Mouse (Mus musculus) liver, embryonic 11.5 days (tissue): ENCODE measurements around the gene Gatad2a. TPM values are rescaled to one million over a fixed set of nuclear protein-coding genes. Genes with fewer than 3 reads are reported as not detected.

Experiments
- ATAC-seq: fragments of 200-750 bp; cut with Nextera tagmentation; replicated peaks from 2 replicates; pipeline ENCODE4 v1.8.0; 2017; ENCODE audit warnings: moderate number of reproducible peaks, mild to moderate bottlenecking, moderate TSS enrichment, moderate library complexity; ENCODE audit not compliant: low FRiP score
- DNase-seq: peaks from one replicate; pipeline ENCODE4 v3.0.0-alpha.2; 2017; ENCODE audit warnings: low spot score
- H3K27ac ChIP-seq: fragments of 300-500 bp; sonication (generic); 2 replicates; pipeline ENCODE4 v1.5.1; 2014; ENCODE audit warnings: mild to moderate bottlenecking, low read depth, low read length, control low read depth
- H3K27me3 ChIP-seq: fragments of 300-500 bp; sonication (generic); replicated peaks from 2 replicates; pipeline ENCODE4 v1.6.1; 2014; ENCODE audit warnings: low read length, mixed read lengths; ENCODE audit not compliant: control insufficient read depth, insufficient read depth
- H3K36me3 ChIP-seq: fragments of 300-500 bp; sonication (generic); 2 replicates; pipeline ENCODE4 v1.6.1; 2014; ENCODE audit warnings: mild to moderate bottlenecking, low read length, moderate library complexity, mixed read lengths; ENCODE audit not compliant: control insufficient read depth, insufficient read depth
- H3K4me1 ChIP-seq: fragments of 300-500 bp; sonication (generic); replicated peaks from 2 replicates; pipeline ENCODE4 v1.6.1; 2014; ENCODE audit warnings: low read length, mixed read lengths; ENCODE audit not compliant: control insufficient read depth, insufficient read depth
- H3K4me2 ChIP-seq: fragments of 300-500 bp; sonication (generic); 2 replicates; pipeline ENCODE4 v1.6.1; 2014; ENCODE audit warnings: mild to moderate bottlenecking, control low read depth, moderate library complexity
- H3K4me3 ChIP-seq: fragments of 300-500 bp; sonication (generic); 2 replicates; pipeline ENCODE4 v1.5.1; 2014; ENCODE audit warnings: low read depth, low read length, control low read depth
- H3K9ac ChIP-seq: fragments of 300-500 bp; sonication (generic); 2 replicates; pipeline ENCODE4 v1.6.1; 2014; ENCODE audit warnings: low read depth, low read length, control low read depth
- H3K9me3 ChIP-seq: fragments of 300-500 bp; sonication (generic); 2 replicates; pipeline ENCODE4 v1.6.1; 2016; ENCODE audit warnings: low read length, inconsistent platforms, mixed read lengths; ENCODE audit not compliant: control insufficient read depth
- WGBS: fragments of 180-500 bp; shearing (Covaris S2); extraction: QIAGEN DNeasy Blood & Tissue Kit; methylation state at CpG from one replicate; pipeline ENCODE4 v1.1.7; 2014; 5-methylcytosine and 5-hydroxymethylcytosine counted together
- polyA plus RNA-seq: library from polyadenylated mRNA; unstranded; fragments of >200 nt; fragmentation: Nextera tagmentation; extraction: Ambion mirVana; gene quantifications from 2 replicates; pipeline ENCODE4 v1.2.1, GENCODE M21; 2014

Gene Gatad2a
- polyA plus RNA-seq, 1 experiment from 2014 or later = 75.3 TPM

DNA sequence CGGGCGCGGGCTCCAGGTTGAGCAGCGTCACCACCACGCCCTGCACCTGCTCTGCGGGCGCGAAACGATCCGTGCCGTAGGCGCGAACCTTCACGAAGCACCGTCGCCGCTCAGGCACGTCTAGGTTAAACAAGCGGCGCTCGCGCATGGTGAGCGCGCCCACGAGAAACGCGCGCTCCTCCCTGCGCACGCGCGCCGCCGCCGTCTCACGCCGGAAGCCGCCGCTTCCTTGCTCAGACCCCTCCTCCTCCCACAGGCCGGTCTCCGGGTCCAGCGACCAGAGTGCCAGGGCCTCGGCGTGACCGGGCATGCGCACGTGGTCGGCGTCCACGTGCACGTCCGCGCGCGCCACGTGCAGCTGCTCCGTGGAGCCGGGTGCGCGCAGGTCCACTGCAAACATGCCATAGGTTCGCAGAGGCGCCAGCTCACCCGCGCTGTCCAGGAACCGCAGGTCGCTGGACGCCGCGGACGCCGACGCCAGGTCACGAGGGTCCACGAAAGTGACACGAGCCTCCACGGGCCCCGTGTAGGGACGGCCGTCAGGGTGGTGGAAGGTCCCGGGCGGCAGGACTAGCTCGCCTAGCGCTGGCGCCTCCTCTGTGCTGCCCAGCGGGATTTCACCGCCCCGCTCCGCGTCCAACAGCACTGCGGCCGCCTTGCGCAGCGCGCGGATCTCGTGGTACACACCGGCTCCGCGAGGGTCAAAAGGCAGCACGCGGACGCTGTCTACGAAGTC is 114.0 kb downstream of the Gatad2a start:
- ATAC-seq = peak; percentile 32; the same call in 1 of the 2 replicates
- H3K4me1 ChIP-seq = peaks cover 2% of the 10 kb centered on the region
- peak; percentile 52 for DNase-seq
- no peaks in the 10 kb centered on the region for H3K36me3 ChIP-seq
- no peak overlapping the region for H3K27ac ChIP-seq
- H3K4me2 ChIP-seq = peak overlapping the region; percentile 54
- 9% methylated on average over 103 of the region's 103 CpGs for WGBS
- H3K4me3 ChIP-seq = peak overlapping the region; percentile 44
- H3K9me3 ChIP-seq = no peaks in the 10 kb centered on the region
- H3K27me3 ChIP-seq = peaks cover 93% of the 10 kb centered on the region
- peak overlapping the region; percentile 27; the same call in 1 of the 2 replicates for H3K9ac ChIP-seq

DNA sequence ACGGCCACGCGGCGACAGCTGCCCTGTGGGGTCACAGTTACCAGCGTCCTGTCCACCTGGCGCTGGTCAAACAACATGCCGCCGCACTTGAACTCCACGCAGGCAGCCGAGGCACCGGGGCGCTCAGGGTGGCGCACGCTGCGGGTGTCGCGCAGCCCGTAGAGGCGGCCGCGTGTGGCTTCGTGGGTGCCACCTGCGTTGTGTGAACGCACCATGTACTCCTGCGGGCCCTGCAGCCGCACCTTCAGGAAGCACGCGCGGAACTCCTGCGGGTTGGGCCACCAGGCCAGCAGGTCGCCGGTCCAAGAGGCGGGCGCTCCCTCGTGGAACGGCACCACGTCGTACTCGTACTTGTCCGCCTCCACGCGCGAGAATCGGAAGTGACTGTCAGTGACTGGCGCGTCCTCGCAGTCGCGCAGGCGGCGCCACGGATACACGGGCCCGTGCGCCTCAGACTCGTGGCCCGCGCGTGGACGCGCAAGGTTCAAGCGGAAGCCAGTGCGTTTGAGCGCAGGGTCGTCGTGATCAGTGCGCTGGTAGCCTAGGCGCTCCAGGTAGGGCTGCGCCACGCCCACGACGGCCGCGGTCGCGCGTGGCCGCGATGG is 114.8 kb downstream of the Gatad2a start:
- peak overlapping the region; percentile 54 for H3K4me2 ChIP-seq
- H3K4me1 ChIP-seq = peaks cover 2% of the 10 kb centered on the region
- peaks cover 85% of the 10 kb centered on the region for H3K27me3 ChIP-seq
- DNase-seq (no peak), ATAC-seq (no peak)
- no peaks in the 10 kb centered on the region for H3K36me3 ChIP-seq
- H3K27ac ChIP-seq = no peak overlapping the region
- 21% methylated on average over 79 of the region's 79 CpGs for WGBS
- H3K9ac ChIP-seq = peak overlapping the region; percentile 27; the same call in 1 of the 2 replicates
- peak overlapping the region; percentile 44 for H3K4me3 ChIP-seq
- H3K9me3 ChIP-seq = no peaks in the 10 kb centered on the region

DNA sequence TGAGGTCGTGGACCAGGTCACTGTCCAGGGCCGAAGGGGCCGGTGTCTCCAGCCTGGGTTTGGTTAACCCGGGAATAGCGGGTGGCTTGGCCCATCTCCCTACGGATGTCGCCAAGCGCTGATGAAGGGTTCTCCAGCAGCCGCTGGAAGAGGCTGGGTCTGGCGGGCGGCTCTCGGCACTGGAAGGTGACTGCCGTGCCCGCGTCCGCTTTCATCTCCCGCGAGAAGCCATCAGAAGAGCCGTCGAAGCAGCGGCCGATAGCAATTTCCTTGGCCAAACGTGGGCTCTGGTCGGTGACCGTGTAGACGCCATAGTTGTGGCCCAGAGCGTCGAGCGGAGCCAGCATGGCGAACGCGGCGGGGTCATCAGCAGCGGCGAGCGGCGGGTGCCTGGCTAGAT is 115.3 kb downstream of the Gatad2a start:
- Histone ChIP-seq H3K36me3 (no peaks in the 10 kb centered on the region), H3K4me1 (peaks cover 2% of the 10 kb centered on the region), H3K27me3 (peaks cover 80% of the 10 kb centered on the region), H3K9me3 (no peaks in the 10 kb centered on the region), H3K9ac (no peak overlapping the region), H3K27ac (no peak overlapping the region), H3K4me3 (peak overlapping the region; percentile 44), H3K4me2 (peak overlapping the region; percentile 54)
- no peak for DNase-seq
- 12% methylated on average over 37 of the region's 37 CpGs for WGBS
- no peak for ATAC-seq

DNA sequence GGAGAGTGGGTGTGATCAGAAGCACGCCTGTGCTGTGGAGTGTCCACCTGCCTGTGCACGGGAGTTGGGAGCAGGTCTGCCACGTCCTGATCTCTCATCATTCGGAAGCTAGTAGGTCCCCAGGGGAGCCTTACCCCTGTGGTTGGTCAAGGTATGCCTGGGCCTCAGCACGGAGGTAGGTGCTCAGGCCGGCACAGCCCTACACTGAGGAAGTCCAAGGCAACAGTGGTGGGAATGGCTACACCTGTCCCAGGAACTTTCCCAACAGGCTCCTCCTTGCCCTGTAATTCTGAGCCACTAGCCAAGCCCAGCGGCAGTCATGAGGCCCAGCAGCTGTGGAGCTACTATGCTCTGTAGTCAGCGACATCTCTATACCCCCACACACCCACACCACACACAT is 116.5 kb downstream of the Gatad2a start:
- no peak overlapping the region for H3K4me2 ChIP-seq

DNA sequence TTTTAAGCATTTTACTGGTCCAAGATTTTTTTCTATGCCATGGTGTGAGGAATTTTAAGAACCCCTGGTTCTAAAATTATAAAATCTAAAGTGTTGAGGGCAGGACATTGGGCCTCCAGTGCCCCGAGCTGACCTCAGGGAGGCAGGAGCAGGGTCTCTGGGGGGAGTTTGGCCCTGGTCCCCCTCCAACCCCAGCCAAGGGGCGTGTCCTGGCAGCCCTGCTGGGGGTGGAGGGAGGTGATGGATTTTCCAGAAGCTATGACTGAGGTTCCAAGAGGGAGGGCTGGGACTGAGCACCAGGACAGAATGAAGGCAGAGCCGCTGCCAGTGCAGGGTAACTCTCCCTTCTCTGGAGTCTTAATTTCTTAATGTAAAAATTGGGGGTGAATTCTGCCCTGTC is 118.2 kb downstream of the Gatad2a start:
- no peak for ATAC-seq
- no peak for DNase-seq
- Histone ChIP-seq H3K9ac (no peak overlapping the region), H3K4me1 (peaks cover 2% of the 10 kb centered on the region), H3K9me3 (no peaks in the 10 kb centered on the region), H3K27ac (no peak overlapping the region), H3K36me3 (no peaks in the 10 kb centered on the region), H3K27me3 (peaks cover 56% of the 10 kb centered on the region), H3K4me2 (no peak overlapping the region), H3K4me3 (no peak overlapping the region)
- 59% methylated on average over 3 of the region's 3 CpGs for WGBS

More for the DNA sequence above, 116.5 kb downstream of the Gatad2a start:
- no peak overlapping the region for H3K9ac ChIP-seq
- no peaks in the 10 kb centered on the region for H3K36me3 ChIP-seq
- peaks cover 2% of the 10 kb centered on the region for H3K4me1 ChIP-seq
- peaks cover 71% of the 10 kb centered on the region for H3K27me3 ChIP-seq
- H3K27ac ChIP-seq = no peak overlapping the region
- no peak overlapping the region for H3K4me3 ChIP-seq
- no peaks in the 10 kb centered on the region for H3K9me3 ChIP-seq
- 53% methylated on average over 8 of the region's 8 CpGs for WGBS
- DNase-seq = no peak
- ATAC-seq = no peak

DNA sequence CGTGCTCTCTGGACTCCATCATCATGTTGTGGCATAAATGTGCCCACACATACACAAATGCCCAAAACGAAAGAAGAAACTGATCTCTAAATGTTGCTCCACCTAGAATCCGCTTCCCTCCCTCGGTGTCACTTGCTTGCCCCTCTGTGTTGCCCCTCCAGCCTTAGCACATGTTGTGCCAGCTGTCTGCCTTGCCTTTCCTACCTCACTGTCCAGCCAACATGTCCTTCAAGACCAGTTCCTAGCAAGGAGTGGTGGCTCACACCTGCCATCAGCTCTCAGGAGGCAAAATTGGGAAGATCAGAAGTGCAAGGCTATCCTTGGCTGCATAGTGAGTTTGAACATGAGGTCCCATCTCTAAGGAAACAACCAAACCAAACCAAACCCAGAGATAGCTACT is 118.8 kb downstream of the Gatad2a start:
- no peak overlapping the region for H3K4me3 ChIP-seq
- no peak overlapping the region for H3K27ac ChIP-seq
- no peak for DNase-seq
- peaks cover 53% of the 10 kb centered on the region for H3K27me3 ChIP-seq
- ATAC-seq = no peak
- H3K36me3 ChIP-seq = no peaks in the 10 kb centered on the region
- peaks cover 2% of the 10 kb centered on the region for H3K4me1 ChIP-seq
- 84% methylated on average over 4 of the region's 4 CpGs for whole genome bisulfite sequencing
- H3K4me2 ChIP-seq = no peak overlapping the region
- H3K9ac ChIP-seq = no peak overlapping the region
- no peaks in the 10 kb centered on the region for H3K9me3 ChIP-seq

DNA sequence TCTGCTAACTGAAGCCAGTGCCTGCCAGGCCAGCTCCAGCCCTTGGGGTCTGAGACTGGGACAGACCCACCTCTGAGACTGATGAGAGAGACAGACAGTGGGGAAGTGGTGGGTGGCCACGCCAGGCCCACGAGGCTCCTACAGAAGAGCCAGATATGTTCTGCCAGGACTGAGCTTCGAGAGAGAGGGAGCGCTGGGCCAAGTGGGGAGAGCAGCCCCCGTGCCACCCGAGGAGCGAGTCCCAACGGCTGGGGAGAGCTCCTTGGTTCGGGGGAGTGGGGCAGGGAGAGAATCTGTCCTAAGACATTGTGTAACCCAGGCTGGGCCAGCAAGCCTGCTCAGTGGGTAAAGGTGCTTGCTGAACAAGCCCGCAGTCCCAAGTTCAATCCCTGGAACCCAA is 119.2 kb downstream of the Gatad2a start:
- H3K9me3 ChIP-seq = no peaks in the 10 kb centered on the region
- no peaks in the 10 kb centered on the region for H3K36me3 ChIP-seq
- no peak overlapping the region for H3K9ac ChIP-seq
- H3K4me2 ChIP-seq = no peak overlapping the region
- WGBS = 66% methylated on average over 10 of the region's 10 CpGs
- peaks cover 2% of the 10 kb centered on the region for H3K4me1 ChIP-seq
- no peak for DNase-seq
- no peak overlapping the region for H3K4me3 ChIP-seq
- no peak for ATAC-seq
- no peak overlapping the region for H3K27ac ChIP-seq
- peaks cover 49% of the 10 kb centered on the region for H3K27me3 ChIP-seq

DNA sequence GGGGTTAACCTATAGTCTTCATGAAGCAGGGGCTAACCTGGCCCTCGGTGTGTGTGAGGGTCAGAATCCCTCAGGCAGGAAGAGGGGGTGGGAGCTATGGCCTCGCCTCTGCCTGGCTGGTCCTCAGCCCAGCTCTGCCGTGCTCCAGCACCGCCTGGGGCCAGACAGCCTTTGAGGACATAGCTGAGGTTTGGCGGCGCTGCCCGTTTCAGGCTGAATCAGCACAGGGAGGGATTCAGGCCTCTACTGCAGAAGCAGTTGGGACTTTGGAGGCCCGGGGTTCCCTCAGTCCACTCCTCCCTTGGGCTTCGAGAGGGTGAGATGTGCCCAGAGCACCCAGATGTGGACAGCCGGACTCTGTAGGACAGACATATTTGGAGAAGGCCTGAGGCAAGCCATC is 120.1 kb downstream of the Gatad2a start:
- no peak overlapping the region for H3K9ac ChIP-seq
- H3K27ac ChIP-seq = no peak overlapping the region
- 43% methylated on average over 10 of the region's 10 CpGs for WGBS
- H3K4me1 ChIP-seq = no peaks in the 10 kb centered on the region; the same call in 1 of the 2 replicates
- H3K4me2 ChIP-seq = no peak overlapping the region
- DNase-seq = no peak
- no peaks in the 10 kb centered on the region for H3K9me3 ChIP-seq
- H3K27me3 ChIP-seq = peaks cover 40% of the 10 kb centered on the region
- no peak for ATAC-seq
- H3K4me3 ChIP-seq = no peak overlapping the region
- H3K36me3 ChIP-seq = no peaks in the 10 kb centered on the region

DNA sequence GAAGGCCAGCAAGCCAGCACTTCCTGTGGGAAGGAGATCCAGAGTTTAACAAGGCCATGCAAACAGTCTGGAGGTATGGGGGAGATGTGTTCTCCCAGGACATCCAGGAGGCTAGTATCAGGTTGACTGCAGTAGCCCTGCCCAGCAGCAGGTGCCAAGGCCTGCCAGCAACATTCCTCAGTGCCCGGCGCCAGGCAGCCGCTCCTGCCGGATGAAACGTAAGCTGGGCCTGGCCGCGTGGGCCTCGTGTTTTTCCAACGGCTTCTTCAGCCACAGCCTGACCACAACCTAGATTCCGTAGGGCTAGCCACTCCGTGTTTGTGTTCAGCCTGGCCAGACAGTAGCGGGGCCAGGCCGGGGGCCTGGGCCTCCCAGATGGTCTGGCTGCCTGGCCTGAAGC is 121.5 kb downstream of the Gatad2a start:
- no peak overlapping the region for H3K4me3 ChIP-seq
- H3K27ac ChIP-seq = no peak overlapping the region
- no peaks in the 10 kb centered on the region for H3K9me3 ChIP-seq
- H3K27me3 ChIP-seq = peaks cover 26% of the 10 kb centered on the region
- H3K9ac ChIP-seq = no peak overlapping the region
- ATAC-seq (no peak), DNase-seq (no peak)
- no peaks in the 10 kb centered on the region for H3K36me3 ChIP-seq
- H3K4me1 ChIP-seq = no peaks in the 10 kb centered on the region
- H3K4me2 ChIP-seq = no peak overlapping the region
- WGBS = 78% methylated on average over 13 of the region's 13 CpGs
